In genomic region chr16:93079660-93080390, GRCm38 (mm10) we compare ENCODE assay signal across 9 mouse cellular contexts.
A peak's percentile ranks its signal among the peaks of the same experiment; 100 is the strongest.
DNase-seq lines count a peak whose midpoint lies in the region; ATAC-seq and TF ChIP-seq lines count a peak whose summit lies in the region.
"Had no signal": no experiment of that assay in that cellular context is flagged by ENCODE, and none has a peak within 500 bp of the region (broad histone marks: within the 10 kb centered on the region; RNA-seq: fewer than 3 reads in every experiment).

No protein-coding gene starts in this region.

- H3K36me3 ChIP-seq in hindbrain, postnatal 0 days (ENCODE audit: insufficient read depth, low read length), result no peaks in the 10 kb centered on the region
- no peaks in the 10 kb centered on the region for H3K36me3 ChIP-seq in liver, postnatal 0 days (replicated peaks; ENCODE audit: insufficient read depth, low read length)
- H3K36me3 ChIP-seq: liver, embryonic 13.5 days had no signal

- no peak for DNase-seq in layer of hippocampus, adult 2 months (ENCODE audit: low spot score in 2 of 2)
- DNase-seq in layer of hippocampus, adult 8-10 months (ENCODE audit: low spot score in 2 of 2), result no peak
- DNase-seq in gastrocnemius, adult 18-20 months (ENCODE audit: low spot score), result peak; percentile 57
- peak; percentile 25 for DNase-seq in hindbrain, postnatal 0 days (ENCODE audit: low spot score)
- DNase-seq in liver, postnatal 0 days, result no peak
- peak; percentile 24 for DNase-seq in ovary, postnatal 10 days (ENCODE audit: low spot score)
- DNase-seq in frontal cortex, postnatal 25 days (ENCODE audit: low spot score in 2 of 2), result no peak
- DNase-seq: liver, embryonic 13.5 days had no signal

- no peaks in the 10 kb centered on the region for H3K9me3 ChIP-seq in hindbrain, postnatal 0 days (ENCODE audit: low read length)
- H3K9me3 ChIP-seq in liver, postnatal 0 days (ENCODE audit: low read length), result no peaks in the 10 kb centered on the region
- H3K9me3 ChIP-seq: liver, embryonic 13.5 days had no signal

- no peak overlapping the region for H3K9ac ChIP-seq in hindbrain, postnatal 0 days (replicated peaks; ENCODE audit: low read length)
- H3K9ac ChIP-seq in liver, postnatal 0 days (replicated peaks), result no peak overlapping the region
- H3K9ac ChIP-seq: liver, embryonic 13.5 days had no signal

- 40% methylated on average over 17 of the region's 17 CpGs for WGBS in hindbrain, postnatal 0 days
- 64% methylated on average over 17 of the region's 17 CpGs for WGBS in liver, postnatal 0 days (ENCODE audit: insufficient replicate concordance)

- no peak overlapping the region for H3K27ac ChIP-seq in layer of hippocampus, adult 2 months
- no peak overlapping the region for H3K27ac ChIP-seq in hindbrain, postnatal 0 days
- H3K27ac ChIP-seq in liver, postnatal 0 days (ENCODE audit: low read depth), result no peak overlapping the region
- H3K27ac ChIP-seq: liver, embryonic 13.5 days had no signal

- peak overlapping the region; percentile 46 for H3K4me3 ChIP-seq in layer of hippocampus, adult 2 months
- H3K4me3 ChIP-seq in hindbrain, postnatal 0 days (ENCODE audit: low read length), result peak overlapping the region; percentile 13; the same call in 1 of the 2 replicates
- no peak overlapping the region for H3K4me3 ChIP-seq in liver, postnatal 0 days (ENCODE audit: low read depth, low read length)
- H3K4me3 ChIP-seq: liver, embryonic 13.5 days had no signal

- no peak for TF ChIP-seq CTCF in layer of hippocampus, adult 2 months (conservative IDR thresholded peaks at IDR 0.05)
- TF ChIP-seq CTCF in hindbrain, postnatal 0 days (IDR thresholded peaks at IDR 0.05; ENCODE audit: low read depth), result no peak
- no peak for TF ChIP-seq CTCF in liver, postnatal 0 days (IDR thresholded peaks at IDR 0.05; ENCODE audit: low read depth)

- ATAC-seq in hindbrain, postnatal 0 days, result no peak
- no peak for ATAC-seq in liver, postnatal 0 days
- no peak for ATAC-seq in activated CD4-positive, CD25-positive, alpha-beta regulatory T cell, adult 4 months

- no peaks in the 10 kb centered on the region for H3K27me3 ChIP-seq in hindbrain, postnatal 0 days (ENCODE audit: insufficient read depth, low read length)
- no peaks in the 10 kb centered on the region for H3K27me3 ChIP-seq in liver, postnatal 0 days (ENCODE audit: insufficient read depth, low read length)

- no peak for TF ChIP-seq EP300 in liver, postnatal 0 days (IDR thresholded peaks at IDR 0.05; ENCODE audit: low read depth)

- H3K4me2 ChIP-seq in hindbrain, postnatal 0 days (ENCODE audit: low read depth, low read length), result peak overlapping the region; percentile 39
- 0 out of 2 replicates have a peak overlapping the region, but pooled peaks have one; percentile 1 for H3K4me2 ChIP-seq in liver, postnatal 0 days (ENCODE audit: low read depth, low read length)
- H3K4me2 ChIP-seq: liver, embryonic 13.5 days had no signal

- no peaks in the 10 kb centered on the region for H3K4me1 ChIP-seq in hindbrain, postnatal 0 days (ENCODE audit: insufficient read depth, low read length)
- H3K4me1 ChIP-seq in liver, postnatal 0 days (ENCODE audit: insufficient read depth), result no peaks in the 10 kb centered on the region
- H3K4me1 ChIP-seq: liver, embryonic 13.5 days had no signal

Comparison
In these comparisons a context has a peak if more than half of its experiments do, and no peak if none do; other contexts are left out.
1. DNase-seq: peak in gastrocnemius, adult 18-20 months (single experiment), hindbrain, postnatal 0 days (single experiment) and ovary, postnatal 10 days (single experiment); none in layer of hippocampus, adult 2 months (0 of 2), layer of hippocampus, adult 8-10 months (0 of 2), liver, postnatal 0 days (single experiment) and frontal cortex, postnatal 25 days (0 of 2).